14 mouse cellular contexts compared by ENCODE assay signal in genomic region chr6:112423746-112424501, GRCm38 (mm10). TPM values are rescaled to one million over a fixed set of nuclear protein-coding genes. Genes with fewer than 3 reads are reported as not detected.
A peak's percentile ranks its signal among the peaks of the same experiment; 100 is the strongest.
DNase-seq lines count a peak whose midpoint lies in the region; ATAC-seq lines count a peak whose summit lies in the region.
"Had no signal": no experiment of that assay in that cellular context is flagged by ENCODE, and none has a peak within 500 bp of the region (broad histone marks: within the 10 kb centered on the region; RNA-seq: fewer than 3 reads in every experiment).

No protein-coding gene starts in this region.

- H3K27me3 ChIP-seq in heart, embryonic 15.5 days = no peaks in the 10 kb centered on the region
- H3K27me3 ChIP-seq: hindbrain, embryonic 12.5 days; liver, embryonic 15.5 days had no signal

- no peak overlapping the region for H3K4me3 ChIP-seq in heart, embryonic 15.5 days
- H3K4me3 ChIP-seq: hindbrain, embryonic 12.5 days; liver, embryonic 15.5 days had no signal

- intact Hi-C loops in heart, postnatal 36 days (cut with DNase I) = no loop called here

- no peaks in the 10 kb centered on the region; the same call in 1 of the 2 replicates for H3K9me3 ChIP-seq in heart, embryonic 15.5 days (replicated peaks)
- H3K9me3 ChIP-seq: liver, embryonic 15.5 days had no signal

- WGBS in heart, embryonic 15.5 days = 61% methylated on average over 8 of the region's 8 CpGs

- H3K9ac ChIP-seq in heart, embryonic 15.5 days = no peak overlapping the region
- H3K9ac ChIP-seq: hindbrain, embryonic 12.5 days; liver, embryonic 15.5 days had no signal

- ATAC-seq in heart, embryonic 15.5 days (replicated peaks; ENCODE audit: insufficient number of reproducible peaks, insufficient read depth, low FRiP score, low read depth) = 0 out of 2 replicates have a peak, but pooled peaks have one; percentile 35
- ATAC-seq in megakaryocyte progenitor cell, adult 5-6 weeks (replicated peaks; ENCODE audit: poor library complexity) = no peak

- no peaks in the 10 kb centered on the region for H3K36me3 ChIP-seq in heart, embryonic 15.5 days
- H3K36me3 ChIP-seq: hindbrain, embryonic 12.5 days; liver, embryonic 15.5 days had no signal

- no peak overlapping the region for H3K4me2 ChIP-seq in heart, embryonic 15.5 days
- H3K4me2 ChIP-seq: hindbrain, embryonic 12.5 days; liver, embryonic 15.5 days had no signal

- no peak for DNase-seq in heart, postnatal 36 days
- peak; percentile 78 for DNase-seq in brain, adult 2 months (ENCODE audit: low read depth, low spot score)
- peak; percentile 9 to 24 for DNase-seq in frontal cortex, postnatal 10 days (ENCODE audit: low spot score in 2 of 2)
- peak; percentile 13 for DNase-seq in lung, postnatal 25 days (ENCODE audit: low spot score)
- DNase-seq in urinary bladder, postnatal 4 days (ENCODE audit: low spot score in 2 of 2) = no peak
- no peak for DNase-seq in cerebellum, postnatal 4 days (ENCODE audit: low spot score in 2 of 2)
- DNase-seq: kidney, postnatal 36 days; thymus, adult 2 months had no signal

- 0 out of 2 replicates have a peak overlapping the region, but pooled peaks have one; percentile 31 for H3K27ac ChIP-seq in heart, embryonic 15.5 days
- H3K27ac ChIP-seq: hindbrain, embryonic 12.5 days; liver, embryonic 15.5 days had no signal

- no peaks in the 10 kb centered on the region; the same call in 1 of the 2 replicates for H3K4me1 ChIP-seq in heart, embryonic 15.5 days (replicated peaks)
- H3K4me1 ChIP-seq: hindbrain, embryonic 12.5 days; liver, embryonic 15.5 days had no signal

RNA-seq across cellular contexts. Expression of gene Cav3, which starts 35.4 kb away (rescaled TPM):
- polyA plus RNA-seq in heart, embryonic 15.5 days (2015; fragmentation: Nextera tagmentation; extraction: Ambion mirVana) = 102 and 110 TPM in 2 replicates
- total RNA-seq in heart, postnatal 36 days (2021) = 100 to 1,000 TPM in 1 of 2 experiments, 10 to 100 TPM in 1; 92.9 to 101 TPM
- total RNA-seq in megakaryocyte progenitor cell, adult 5-6 weeks (2015) = not detected in 2 replicates
- total RNA-seq in megakaryocyte progenitor cell, adult 5-6 weeks (2017) = not detected in 2 replicates
- total RNA-seq: CH12.LX; monocyte, adult 5-6 weeks had no signal

RNA-seq across cellular contexts. Expression of gene Ssu2, which starts 36.1 kb away (rescaled TPM):
- 2.6 and 3.2 TPM in 2 replicates for polyA plus RNA-seq in heart, embryonic 15.5 days (2015; fragmentation: Nextera tagmentation; extraction: Ambion mirVana)
- 1 to 10 TPM; 2.5 to 2.7 TPM for total RNA-seq in heart, postnatal 36 days (2021)
- total RNA-seq in megakaryocyte progenitor cell, adult 5-6 weeks (2015) = not detected in 2 replicates
- total RNA-seq in megakaryocyte progenitor cell, adult 5-6 weeks (2017) = not detected in 2 replicates
- total RNA-seq: CH12.LX; monocyte, adult 5-6 weeks had no signal

Comparison
In these comparisons a context has a peak if more than half of its experiments do, and no peak if none do; other contexts are left out.
1. DNase-seq: peak in brain, adult 2 months (single experiment), frontal cortex, postnatal 10 days (2 of 2) and lung, postnatal 25 days (single experiment); none in heart, postnatal 36 days (0 of 2), urinary bladder, postnatal 4 days (0 of 2) and cerebellum, postnatal 4 days (0 of 2).
2. RNA of gene Cav3, which starts 35.4 kb away (total RNA-seq): 92.9 to 101 TPM in heart, postnatal 36 days; not detected in megakaryocyte progenitor cell, adult 5-6 weeks; every median in the first group is over 10 times any median in the second.